Mouse (Mus musculus): ENCODE measurements around the gene Hrh2. TPM values are rescaled to one million over a fixed set of nuclear protein-coding genes. Genes with fewer than 3 reads are reported as not detected.

The Hrh2 gene
- total RNA-seq, 2 experiments from 2014 or later: 0.05 to 0.19 TPM

- DNase-seq (ENCODE audit: low spot score): no peak
Measured at GRCm38 (mm10) chr13:54262741-54263510, 71.0 kb downstream of the Hrh2 start.

GRCm38 (mm10) chr13:54263641-54264040, 71.7 kb downstream of the Hrh2 start:
- DNase-seq (ENCODE audit: low spot score): no peak

- DNase-seq (ENCODE audit: low spot score): no peak
Measured at GRCm38 (mm10) chr13:54266472-54266871, 74.5 kb downstream of the Hrh2 start.

GRCm38 (mm10) chr13:54269087-54269486, 77.2 kb downstream of the Hrh2 start:
- DNase-seq (ENCODE audit: low spot score): no peak

GRCm38 (mm10) chr13:54269628-54270027, 77.7 kb downstream of the Hrh2 start:
- DNase-seq (ENCODE audit: low spot score): no peak

- no peak for DNase-seq (ENCODE audit: low spot score)
Measured at GRCm38 (mm10) chr13:54272076-54272475, 80.1 kb downstream of the Hrh2 start.

GRCm38 (mm10) chr13:54277406-54277805, 85.5 kb downstream of the Hrh2 start:
- no peak for DNase-seq (ENCODE audit: low spot score)

- DNase-seq (ENCODE audit: low spot score): no peak
Measured at GRCm38 (mm10) chr13:54280366-54280765, 88.4 kb downstream of the Hrh2 start.

GRCm38 (mm10) chr13:54281149-54281548, 89.2 kb downstream of the Hrh2 start:
- no peak for DNase-seq (ENCODE audit: low spot score)

- no peak for DNase-seq (ENCODE audit: low spot score)
Measured at GRCm38 (mm10) chr13:54281623-54282022, 89.7 kb downstream of the Hrh2 start.

GRCm38 (mm10) chr13:54282149-54282860, 90.4 kb downstream of the Hrh2 start:
- DNase-seq (ENCODE audit: low spot score): no peak

GRCm38 (mm10) chr13:54282861-54283206, 90.9 kb downstream of the Hrh2 start:
- DNase-seq (ENCODE audit: low spot score): no peak

Other genes starting within 250 kb of the Hrh2 start
- under 1 TPM; 0.07 to 0.48 TPM for gene Drd1, start 136.4 kb upstream of the Hrh2 start, total RNA-seq (2021)
- gene Sfxn1, start 120.3 kb upstream of the Hrh2 start, total RNA-seq (2021): 1 to 10 TPM; 1.4 to 1.6 TPM
- under 1 TPM; 0.41 to 0.88 TPM for gene Cplx2, start 179.2 kb downstream of the Hrh2 start, total RNA-seq (2021)